Mouse (Mus musculus) E14TG2a.4 (cell line): Measurements from ENCODE around the gene Gp1ba.

Experiments
- CTCF ChIP-seq: conservative IDR thresholded peaks from 2 replicates; pipeline ENCODE4 v1.5.1; 2014; ENCODE audit warnings: low read length
- NANOG ChIP-seq: IDR thresholded peaks from 2 replicates; pipeline ENCODE4 v1.6.1; 2014; ENCODE audit warnings: borderline replicate concordance, low read length, mixed read lengths
- POU5F1 ChIP-seq: IDR thresholded peaks from 2 replicates; pipeline ENCODE4 v1.6.1; 2014; ENCODE audit warnings: low read length, borderline replicate concordance

DNA sequence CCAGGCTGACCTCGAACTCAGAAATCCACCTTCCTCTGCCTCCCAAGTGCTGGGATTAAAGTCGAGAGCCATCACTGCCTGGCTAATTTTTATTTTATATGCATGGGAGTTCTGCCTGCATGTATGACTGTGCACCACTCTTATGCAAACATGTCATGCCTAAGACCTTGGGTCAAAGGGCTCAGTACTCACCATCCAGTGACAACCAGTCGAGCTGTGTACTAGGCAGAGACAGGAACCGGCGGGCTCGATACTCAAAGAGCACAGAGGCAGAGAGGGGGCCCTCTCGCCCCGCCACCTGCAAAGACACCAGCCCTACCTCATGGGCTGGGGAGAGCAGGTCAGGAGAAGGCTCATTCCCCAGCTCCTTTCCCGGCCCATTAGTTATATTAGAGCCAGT, 39.2 kb downstream of the Gp1ba start:
- TF ChIP-seq CTCF (no peak), NANOG (no peak), POU5F1 (no peak)
